Mouse (Mus musculus): ENCODE measurements around the gene Nrf1. TPM values are rescaled to one million over a fixed set of nuclear protein-coding genes. Genes with fewer than 3 reads are reported as not detected.

Gene Nrf1
- polyA plus RNA-seq (2015; fragmentation: Nextera tagmentation; extraction: Ambion mirVana): 14.0 and 14.6 TPM in 2 replicates

DNA sequence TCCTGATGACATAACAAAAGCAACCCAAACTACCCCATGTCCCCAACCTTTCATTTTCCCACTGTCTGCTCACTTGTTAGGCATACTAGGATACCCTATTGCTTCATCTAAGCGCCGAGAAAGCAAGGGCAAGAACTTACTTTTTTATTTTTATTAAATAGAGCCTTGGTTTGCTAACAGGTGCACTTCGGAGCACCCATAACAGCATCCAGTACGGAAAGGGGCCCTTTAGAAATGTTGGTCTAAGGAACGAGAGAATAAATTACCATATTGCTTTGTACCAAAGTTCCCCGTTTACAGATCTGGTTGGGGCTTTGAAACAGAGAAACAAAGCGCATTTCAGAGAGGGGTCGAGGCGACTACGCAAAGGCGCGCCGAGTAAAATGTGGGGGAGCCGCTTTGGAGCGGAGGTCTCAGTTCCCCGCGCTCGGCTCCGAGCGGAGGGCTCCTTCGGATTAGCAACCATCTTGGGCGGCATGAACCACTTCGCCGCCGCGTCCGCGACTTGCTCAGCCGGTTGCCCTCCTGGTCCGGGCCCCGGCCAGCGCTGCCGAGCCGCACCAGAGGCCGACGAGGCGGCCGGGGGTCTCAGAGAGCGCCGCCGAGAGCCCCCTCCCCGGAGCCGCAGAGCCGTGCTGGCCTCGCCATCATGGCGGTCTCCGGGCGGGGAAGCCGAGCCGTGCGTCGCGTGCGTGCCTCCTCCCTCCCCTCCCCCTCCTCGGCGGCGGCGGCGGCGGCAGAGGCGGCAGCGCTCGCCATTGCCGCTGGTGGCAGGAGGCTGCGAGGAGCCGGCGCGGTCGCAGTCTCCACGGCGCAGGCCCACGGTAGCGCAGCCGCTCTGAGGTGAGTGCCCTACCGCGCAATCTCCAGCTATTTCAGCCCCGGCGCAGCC, at the start of gene Nrf1:
TSS of gene Nrf1 (plus strand) at position 718 of the 892 bp plus-strand sequence.
- Histone ChIP-seq H3K27me3 (replicated peaks; ENCODE audit: control insufficient read depth, insufficient read depth, low read length) (no peaks in the 10 kb centered on the region), H3K4me3 (ENCODE audit: low read depth, low read length) (peak within 1 kb of the TSS; percentile 97), H3K4me1 (replicated peaks; ENCODE audit: control insufficient read depth, insufficient read depth, low read length) (no peaks in the 10 kb centered on the region), H3K27ac (ENCODE audit: low read depth, low read length) (peak within 1 kb of the TSS; percentile 100), H3K9ac (ENCODE audit: low read depth, low read length) (peak within 1 kb of the TSS; percentile 99), H3K4me2 (replicated peaks; ENCODE audit: low read depth) (peak within 1 kb of the TSS; percentile 79), H3K9me3 (ENCODE audit: control insufficient read depth) (no peaks in the 10 kb centered on the region), H3K36me3 (ENCODE audit: control insufficient read depth, insufficient read depth) (no peaks in the 10 kb centered on the region)
- TF ChIP-seq CTCF (IDR thresholded peaks at IDR 0.05; ENCODE audit: low read depth): peak; percentile 66
- under 1% methylated on average over 57 of the region's 78 CpGs for WGBS
- peak; percentile 91 for ATAC-seq

- TF ChIP-seq CTCF (IDR thresholded peaks at IDR 0.05; ENCODE audit: low read depth): no peak
- Histone ChIP-seq H3K9ac (ENCODE audit: low read depth, low read length) (no peak overlapping the region), H3K9me3 (ENCODE audit: control insufficient read depth) (no peaks in the 10 kb centered on the region), H3K4me2 (replicated peaks; ENCODE audit: low read depth) (no peak overlapping the region), H3K36me3 (ENCODE audit: control insufficient read depth, insufficient read depth) (no peaks in the 10 kb centered on the region), H3K27ac (ENCODE audit: low read depth, low read length) (no peak overlapping the region), H3K4me3 (ENCODE audit: low read depth, low read length) (no peak overlapping the region), H3K4me1 (replicated peaks; ENCODE audit: control insufficient read depth, insufficient read depth, low read length) (no peaks in the 10 kb centered on the region), H3K27me3 (replicated peaks; ENCODE audit: control insufficient read depth, insufficient read depth, low read length) (no peaks in the 10 kb centered on the region)
- 70% methylated on average over 9 of the region's 9 CpGs for WGBS
- no peak for ATAC-seq
Measured at GRCm38 (mm10) chr6:29998140-29998539, 49.6 kb upstream of the Nrf1 start.

DNA sequence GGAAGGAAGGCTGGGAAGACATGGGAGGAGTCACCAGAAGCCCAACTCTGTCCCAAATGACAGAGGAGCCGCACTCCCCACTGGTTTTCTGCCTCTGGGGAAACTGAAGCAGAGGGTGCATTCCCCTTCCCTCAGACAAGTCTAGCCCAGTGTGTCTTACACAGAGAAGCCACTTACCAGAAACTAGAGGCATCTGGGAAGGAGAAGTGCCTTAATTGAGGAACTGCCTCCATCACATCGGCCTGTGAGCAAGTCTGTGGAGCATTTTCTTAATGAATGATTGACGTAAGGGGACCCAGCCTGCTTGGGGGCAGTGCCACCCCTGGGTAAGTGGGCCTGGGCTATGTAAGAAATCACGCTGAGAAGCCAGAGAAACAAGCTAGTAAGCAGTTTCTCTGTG, 49.0 kb upstream of the Nrf1 start:
- H3K9me3 ChIP-seq (ENCODE audit: control insufficient read depth): no peaks in the 10 kb centered on the region
- no peaks in the 10 kb centered on the region for H3K27me3 ChIP-seq (replicated peaks; ENCODE audit: control insufficient read depth, insufficient read depth, low read length)
- H3K27ac ChIP-seq (ENCODE audit: low read depth, low read length): no peak overlapping the region
- no peak overlapping the region for H3K4me3 ChIP-seq (ENCODE audit: low read depth, low read length)
- no peak for TF ChIP-seq CTCF (IDR thresholded peaks at IDR 0.05; ENCODE audit: low read depth)
- H3K9ac ChIP-seq (ENCODE audit: low read depth, low read length): no peak overlapping the region
- no peak overlapping the region for H3K4me2 ChIP-seq (replicated peaks; ENCODE audit: low read depth)
- 67% methylated on average over 4 of the region's 4 CpGs for WGBS
- ATAC-seq: no peak
- H3K36me3 ChIP-seq (ENCODE audit: control insufficient read depth, insufficient read depth): no peaks in the 10 kb centered on the region
- H3K4me1 ChIP-seq (replicated peaks; ENCODE audit: control insufficient read depth, insufficient read depth, low read length): no peaks in the 10 kb centered on the region

DNA sequence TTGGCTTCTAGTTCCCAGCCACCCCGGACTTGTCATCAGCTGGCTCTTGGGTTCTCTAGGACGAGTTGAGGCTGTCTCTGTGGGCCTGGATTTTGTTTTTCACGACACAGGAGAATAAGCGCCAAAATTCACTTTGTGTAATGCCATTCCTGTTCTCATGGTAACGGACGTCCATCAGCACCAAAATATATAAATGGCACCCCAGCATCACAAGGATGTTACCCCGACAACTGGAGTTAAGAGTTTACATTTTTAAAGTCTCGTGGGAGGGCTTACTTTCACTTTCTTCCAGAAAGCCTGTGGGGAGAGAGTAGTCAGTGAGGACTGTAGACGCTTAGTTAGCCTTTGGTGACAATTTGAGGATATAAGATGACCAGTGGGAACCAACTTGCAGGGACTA, 45.2 kb upstream of the Nrf1 start:
- Histone ChIP-seq H3K9ac (ENCODE audit: low read depth, low read length) (no peak overlapping the region), H3K27me3 (replicated peaks; ENCODE audit: control insufficient read depth, insufficient read depth, low read length) (no peaks in the 10 kb centered on the region), H3K9me3 (ENCODE audit: control insufficient read depth) (no peaks in the 10 kb centered on the region), H3K4me3 (ENCODE audit: low read depth, low read length) (no peak overlapping the region), H3K4me1 (replicated peaks; ENCODE audit: control insufficient read depth, insufficient read depth, low read length) (no peaks in the 10 kb centered on the region), H3K36me3 (ENCODE audit: control insufficient read depth, insufficient read depth) (no peaks in the 10 kb centered on the region), H3K27ac (ENCODE audit: low read depth, low read length) (no peak overlapping the region), H3K4me2 (replicated peaks; ENCODE audit: low read depth) (no peak overlapping the region)
- WGBS: 64% methylated on average over 9 of the region's 9 CpGs
- no peak for ATAC-seq
- no peak for TF ChIP-seq CTCF (IDR thresholded peaks at IDR 0.05; ENCODE audit: low read depth)

GRCm38 (mm10) chr6:30005851-30006250, 41.9 kb upstream of the Nrf1 start:
- no peak for ATAC-seq
- Histone ChIP-seq H3K4me2 (replicated peaks; ENCODE audit: low read depth) (no peak overlapping the region), H3K27ac (ENCODE audit: low read depth, low read length) (no peak overlapping the region), H3K4me3 (ENCODE audit: low read depth, low read length) (no peak overlapping the region), H3K9me3 (ENCODE audit: control insufficient read depth) (no peaks in the 10 kb centered on the region), H3K4me1 (replicated peaks; ENCODE audit: control insufficient read depth, insufficient read depth, low read length) (no peaks in the 10 kb centered on the region), H3K9ac (ENCODE audit: low read depth, low read length) (no peak overlapping the region), H3K36me3 (ENCODE audit: control insufficient read depth, insufficient read depth) (no peaks in the 10 kb centered on the region), H3K27me3 (replicated peaks; ENCODE audit: control insufficient read depth, insufficient read depth, low read length) (no peaks in the 10 kb centered on the region)
- TF ChIP-seq CTCF (IDR thresholded peaks at IDR 0.05; ENCODE audit: low read depth): no peak
- 100% methylated on average over 1 of the region's 1 CpGs for WGBS

DNA sequence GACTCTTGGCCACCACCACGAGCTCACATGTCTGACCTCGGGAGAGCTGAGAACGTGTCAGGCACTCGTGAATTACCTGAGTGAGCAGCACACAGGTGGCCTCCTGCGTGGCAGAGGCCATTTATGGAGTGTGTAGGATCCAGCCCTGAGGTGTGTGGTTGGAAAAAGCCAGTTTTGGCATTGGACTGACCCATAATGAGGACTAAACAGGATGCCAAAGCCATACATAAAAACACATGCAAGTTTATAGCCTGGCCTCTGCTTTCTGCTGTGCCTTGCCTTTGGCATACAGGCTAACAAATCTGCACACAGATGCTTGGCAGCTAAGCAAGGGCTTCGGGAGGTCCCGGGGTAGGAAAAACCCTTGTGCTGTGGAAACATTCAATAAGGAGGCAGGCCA, 38.6 kb upstream of the Nrf1 start:
- no peaks in the 10 kb centered on the region for H3K4me1 ChIP-seq (replicated peaks; ENCODE audit: control insufficient read depth, insufficient read depth, low read length)
- H3K27me3 ChIP-seq (replicated peaks; ENCODE audit: control insufficient read depth, insufficient read depth, low read length): no peaks in the 10 kb centered on the region
- H3K9ac ChIP-seq (ENCODE audit: low read depth, low read length): no peak overlapping the region
- no peak overlapping the region for H3K27ac ChIP-seq (ENCODE audit: low read depth, low read length)
- H3K36me3 ChIP-seq (ENCODE audit: control insufficient read depth, insufficient read depth): no peaks in the 10 kb centered on the region
- no peak overlapping the region for H3K4me2 ChIP-seq (replicated peaks; ENCODE audit: low read depth)
- H3K4me3 ChIP-seq (ENCODE audit: low read depth, low read length): no peak overlapping the region
- WGBS: 74% methylated on average over 7 of the region's 7 CpGs
- no peaks in the 10 kb centered on the region for H3K9me3 ChIP-seq (ENCODE audit: control insufficient read depth)
- no peak for ATAC-seq
- no peak for TF ChIP-seq CTCF (IDR thresholded peaks at IDR 0.05; ENCODE audit: low read depth)

Data from intestine, postnatal 0 days (tissue).